Mouse (Mus musculus): ENCODE measurements around the gene Psen1.

Psen1 gene

GRCm38 (mm10) chr12:83770418-83771256, 82.7 kb downstream of the Psen1 start:
- in situ Hi-C loops (cut with MboI; ENCODE audit: low sequenced_read_pairs), result no loop called here

GRCm38 (mm10) chr12:83775621-83776020, 87.7 kb downstream of the Psen1 start:
- in situ Hi-C loops (cut with MboI; ENCODE audit: low sequenced_read_pairs), result no loop called here

GRCm38 (mm10) chr12:83776766-83777165, 88.8 kb downstream of the Psen1 start:
- in situ Hi-C loops (cut with MboI; ENCODE audit: low sequenced_read_pairs), result no loop called here

- in situ Hi-C loops (cut with MboI; ENCODE audit: low sequenced_read_pairs), result no loop called here
Observed at GRCm38 (mm10) chr12:83780181-83780580, 92.2 kb downstream of the Psen1 start.

GRCm38 (mm10) chr12:83781204-83781603, 93.3 kb downstream of the Psen1 start:
- in situ Hi-C loops (cut with MboI; ENCODE audit: low sequenced_read_pairs), result no loop called here

GRCm38 (mm10) chr12:83781640-83782278, 93.8 kb downstream of the Psen1 start:
- in situ Hi-C loops (cut with MboI; ENCODE audit: low sequenced_read_pairs), result no loop called here

- in situ Hi-C loops (cut with MboI; ENCODE audit: low sequenced_read_pairs), result no loop called here
Observed at GRCm38 (mm10) chr12:83782669-83783068, 94.7 kb downstream of the Psen1 start.

All from CH12F3 (cell line).